Mouse (Mus musculus): ENCODE measurements around the gene Olfr698. TPM values are rescaled to one million over a fixed set of nuclear protein-coding genes. Genes with fewer than 3 reads are reported as not detected.

Gene Olfr698
- polyA plus RNA-seq, 1 experiment from 2014 or later: not detected

Other genes with a start within 250 kb of the Olfr698 start
- gene Olfr693, start 74.8 kb downstream of the Olfr698 start, polyA plus RNA-seq (2016; fragmentation: Nextera tagmentation; extraction: Ambion mirVana): not detected in 2 replicates
- gene Olfr694, start 63.6 kb downstream of the Olfr698 start, polyA plus RNA-seq (2016; fragmentation: Nextera tagmentation; extraction: Ambion mirVana): not detected in 2 replicates
- not detected in 2 replicates for gene Olfr695, start 39.0 kb downstream of the Olfr698 start, polyA plus RNA-seq (2016; fragmentation: Nextera tagmentation; extraction: Ambion mirVana)
- not detected in 2 replicates for gene Olfr697, start 13.0 kb downstream of the Olfr698 start, polyA plus RNA-seq (2016; fragmentation: Nextera tagmentation; extraction: Ambion mirVana)
- gene Olfr699, start 37.8 kb upstream of the Olfr698 start, polyA plus RNA-seq (2016; fragmentation: Nextera tagmentation; extraction: Ambion mirVana): not detected in 2 replicates
- not detected in 2 replicates for gene Olfr700, start 53.4 kb upstream of the Olfr698 start, polyA plus RNA-seq (2016; fragmentation: Nextera tagmentation; extraction: Ambion mirVana)
- not detected in 2 replicates for gene Olfr701, start 58.7 kb upstream of the Olfr698 start, polyA plus RNA-seq (2016; fragmentation: Nextera tagmentation; extraction: Ambion mirVana)
- gene Olfr702, start 78.5 kb upstream of the Olfr698 start, polyA plus RNA-seq (2016; fragmentation: Nextera tagmentation; extraction: Ambion mirVana): not detected in 2 replicates
- gene Olfr703, start 88.0 kb upstream of the Olfr698 start, polyA plus RNA-seq (2016; fragmentation: Nextera tagmentation; extraction: Ambion mirVana): not detected in 2 replicates
- not detected in 2 replicates for gene Olfr704, start 107.8 kb upstream of the Olfr698 start, polyA plus RNA-seq (2016; fragmentation: Nextera tagmentation; extraction: Ambion mirVana)
- not detected in 2 replicates for gene Olfr705, start 121.5 kb upstream of the Olfr698 start, polyA plus RNA-seq (2016; fragmentation: Nextera tagmentation; extraction: Ambion mirVana)
- not detected in 2 replicates for gene Olfr706, start 132.8 kb upstream of the Olfr698 start, polyA plus RNA-seq (2016; fragmentation: Nextera tagmentation; extraction: Ambion mirVana)
- gene Olfr707, start 145.8 kb upstream of the Olfr698 start, polyA plus RNA-seq (2016; fragmentation: Nextera tagmentation; extraction: Ambion mirVana): not detected in 2 replicates
- not detected in 2 replicates for gene Olfr1532-ps1, start 152.6 kb upstream of the Olfr698 start, polyA plus RNA-seq (2016; fragmentation: Nextera tagmentation; extraction: Ambion mirVana)
- gene Olfr709-ps1, start 176.8 kb upstream of the Olfr698 start, polyA plus RNA-seq (2016; fragmentation: Nextera tagmentation; extraction: Ambion mirVana): not detected in 2 replicates
- not detected in 2 replicates for gene Olfr710, start 192.9 kb upstream of the Olfr698 start, polyA plus RNA-seq (2016; fragmentation: Nextera tagmentation; extraction: Ambion mirVana)
- gene Olfr6, start 208.5 kb upstream of the Olfr698 start, polyA plus RNA-seq (2016; fragmentation: Nextera tagmentation; extraction: Ambion mirVana): not detected in 2 replicates
- not detected in 2 replicates for gene Olfr711, start 220.1 kb upstream of the Olfr698 start, polyA plus RNA-seq (2016; fragmentation: Nextera tagmentation; extraction: Ambion mirVana)

Data from embryonic facial prominence, embryonic 12.5 days (tissue).